Mouse (Mus musculus): ENCODE data around the gene Pgls. TPM values are rescaled to one million over a fixed set of nuclear protein-coding genes. Genes with fewer than 3 reads are reported as not detected.

Pgls gene
- total and polyA plus RNA-seq, 3 experiments = 39.7 to 360 (median 87.2) TPM

- ATAC-seq (ENCODE audit: extremely low read depth, insufficient number of reproducible peaks, low FRiP score, poor library complexity, severe bottlenecking) (no peak), DNase-seq (ENCODE audit: low spot score) (no peak)
- Histone ChIP-seq H3K9me3 (replicated peaks) (no peaks in the 10 kb centered on the region), H3K4me1 (ENCODE audit: insufficient read depth, low read depth, low read length) (0 out of 2 replicates have a peak, but pooled peaks cover 4% of the 10 kb centered on the region), H3K36me3 (replicated peaks) (peaks cover 90% of the 10 kb centered on the region), H3K4me3 (ENCODE audit: low read depth, low read length) (no peak overlapping the region), H3K27me3 (ENCODE audit: insufficient read depth, low read length) (no peaks in the 10 kb centered on the region)
- TF ChIP-seq POLR2AphosphoS5 (IDR thresholded peaks at IDR 0.05; ENCODE audit: insufficient replicate concordance, low read depth, low read length) (no peak), GATA1 (IDR thresholded peaks at IDR 0.05; ENCODE audit: borderline replicate concordance, low read length) (no peak), TAL1 (conservative IDR thresholded peaks at IDR 0.05; ENCODE audit: low read depth, low read length) (no peak), CTCF (IDR thresholded peaks at IDR 0.05; ENCODE audit: low read depth, low read length) (no peak)
Measured at GRCm38 (mm10) chr8:71602666-71603334, 10.8 kb downstream of the Pgls start.

- Histone ChIP-seq H3K9me3 (replicated peaks) (no peaks in the 10 kb centered on the region), H3K4me3 (ENCODE audit: low read depth, low read length) (no peak overlapping the region), H3K27me3 (ENCODE audit: insufficient read depth, low read length) (no peaks in the 10 kb centered on the region), H3K4me1 (ENCODE audit: insufficient read depth, low read depth, low read length) (0 out of 2 replicates have a peak, but pooled peaks cover 4% of the 10 kb centered on the region), H3K36me3 (replicated peaks) (peaks cover 88% of the 10 kb centered on the region)
- DNase-seq (ENCODE audit: low spot score) = no peak
- TF ChIP-seq TAL1 (conservative IDR thresholded peaks at IDR 0.05; ENCODE audit: low read depth, low read length) (no peak), CTCF (IDR thresholded peaks at IDR 0.05; ENCODE audit: low read depth, low read length) (no peak), GATA1 (IDR thresholded peaks at IDR 0.05; ENCODE audit: borderline replicate concordance, low read length) (no peak), GATA2 (IDR thresholded peaks at IDR 0.05; ENCODE audit: borderline replicate concordance, low read depth, low read length) (no peak), POLR2AphosphoS5 (IDR thresholded peaks at IDR 0.05; ENCODE audit: insufficient replicate concordance, low read depth, low read length) (no peak)
- no peak for ATAC-seq (ENCODE audit: extremely low read depth, insufficient number of reproducible peaks, low FRiP score, poor library complexity, severe bottlenecking)
Measured at GRCm38 (mm10) chr8:71604021-71604420, 12.0 kb downstream of the Pgls start.

GRCm38 (mm10) chr8:71610822-71611651, 19.1 kb downstream of the Pgls start, which contains the start of gene Colgalt1:
Gene Colgalt1 (plus strand): TSS chr8:71610998.
- no peaks in the 10 kb centered on the region for H3K9me3 ChIP-seq (replicated peaks)
- no peak for TF ChIP-seq GATA2 (IDR thresholded peaks at IDR 0.05; ENCODE audit: borderline replicate concordance, low read depth, low read length)
- no peak for TF ChIP-seq POLR2AphosphoS5 (IDR thresholded peaks at IDR 0.05; ENCODE audit: insufficient replicate concordance, low read depth, low read length)
- no peak for TF ChIP-seq CTCF (IDR thresholded peaks at IDR 0.05; ENCODE audit: low read depth, low read length)
- TF ChIP-seq GATA1 (IDR thresholded peaks at IDR 0.05; ENCODE audit: borderline replicate concordance, low read length) = no peak
- no peak for TF ChIP-seq TAL1 (conservative IDR thresholded peaks at IDR 0.05; ENCODE audit: low read depth, low read length)
- H3K36me3 ChIP-seq (replicated peaks) = peaks cover 72% of the 10 kb centered on the region
- H3K4me1 ChIP-seq (ENCODE audit: insufficient read depth, low read depth, low read length) = peaks cover 43% of the 10 kb centered on the region
- peak within 1 kb of the TSS; percentile 99 for H3K4me3 ChIP-seq (ENCODE audit: low read depth, low read length)
- H3K27me3 ChIP-seq (ENCODE audit: insufficient read depth, low read length) = no peaks in the 10 kb centered on the region
- ATAC-seq (ENCODE audit: extremely low read depth, insufficient number of reproducible peaks, low FRiP score, poor library complexity, severe bottlenecking) = peak; percentile 98
- peak; percentile 89 for DNase-seq (ENCODE audit: low spot score)

GRCm38 (mm10) chr8:71612141-71612540, 20.2 kb downstream of the Pgls start:
- Histone ChIP-seq H3K9me3 (replicated peaks) (no peaks in the 10 kb centered on the region), H3K4me1 (ENCODE audit: insufficient read depth, low read depth, low read length) (peaks cover 43% of the 10 kb centered on the region), H3K4me3 (ENCODE audit: low read depth, low read length) (peak overlapping the region; percentile 99), H3K36me3 (replicated peaks) (peaks cover 70% of the 10 kb centered on the region), H3K27me3 (ENCODE audit: insufficient read depth, low read length) (no peaks in the 10 kb centered on the region)
- no peak for DNase-seq (ENCODE audit: low spot score)
- TF ChIP-seq GATA2 (IDR thresholded peaks at IDR 0.05; ENCODE audit: borderline replicate concordance, low read depth, low read length) = no peak
- TF ChIP-seq POLR2AphosphoS5 (IDR thresholded peaks at IDR 0.05; ENCODE audit: insufficient replicate concordance, low read depth, low read length) = no peak
- TF ChIP-seq GATA1 (IDR thresholded peaks at IDR 0.05; ENCODE audit: borderline replicate concordance, low read length) = no peak
- no peak for TF ChIP-seq TAL1 (conservative IDR thresholded peaks at IDR 0.05; ENCODE audit: low read depth, low read length)
- ATAC-seq (ENCODE audit: extremely low read depth, insufficient number of reproducible peaks, low FRiP score, poor library complexity, severe bottlenecking) = no peak

GRCm38 (mm10) chr8:71613418-71613817, 21.4 kb downstream of the Pgls start:
- H3K4me1 ChIP-seq (ENCODE audit: insufficient read depth, low read depth, low read length) = peaks cover 43% of the 10 kb centered on the region
- H3K4me3 ChIP-seq (ENCODE audit: low read depth, low read length) = no peak overlapping the region
- ATAC-seq (ENCODE audit: extremely low read depth, insufficient number of reproducible peaks, low FRiP score, poor library complexity, severe bottlenecking) = no peak
- TF ChIP-seq TAL1 (conservative IDR thresholded peaks at IDR 0.05; ENCODE audit: low read depth, low read length) (no peak), GATA1 (IDR thresholded peaks at IDR 0.05; ENCODE audit: borderline replicate concordance, low read length) (no peak), POLR2AphosphoS5 (IDR thresholded peaks at IDR 0.05; ENCODE audit: insufficient replicate concordance, low read depth, low read length) (no peak), GATA2 (IDR thresholded peaks at IDR 0.05; ENCODE audit: borderline replicate concordance, low read depth, low read length) (no peak), CTCF (IDR thresholded peaks at IDR 0.05; ENCODE audit: low read depth, low read length) (no peak)
- peaks cover 71% of the 10 kb centered on the region for H3K36me3 ChIP-seq (replicated peaks)
- DNase-seq (ENCODE audit: low spot score) = no peak
- H3K9me3 ChIP-seq (replicated peaks) = no peaks in the 10 kb centered on the region
- H3K27me3 ChIP-seq (ENCODE audit: insufficient read depth, low read length) = no peaks in the 10 kb centered on the region

- TF ChIP-seq CTCF (IDR thresholded peaks at IDR 0.05; ENCODE audit: low read depth, low read length) (no peak), TAL1 (conservative IDR thresholded peaks at IDR 0.05; ENCODE audit: low read depth, low read length) (no peak)
- H3K4me3 ChIP-seq (ENCODE audit: low read depth, low read length) = no peak overlapping the region
- peaks cover 33% of the 10 kb centered on the region for H3K9me3 ChIP-seq (replicated peaks)
- ATAC-seq (ENCODE audit: extremely low read depth, insufficient number of reproducible peaks, low FRiP score, poor library complexity, severe bottlenecking) (no peak), DNase-seq (ENCODE audit: low spot score) (no peak)
- 0 out of 2 replicates have a peak, but pooled peaks cover under 1% of the 10 kb centered on the region for H3K4me1 ChIP-seq (ENCODE audit: insufficient read depth, low read depth, low read length)
- H3K36me3 ChIP-seq (replicated peaks) = peaks cover 96% of the 10 kb centered on the region
- H3K27me3 ChIP-seq (ENCODE audit: insufficient read depth, low read length) = no peaks in the 10 kb centered on the region
Measured at GRCm38 (mm10) chr8:71619786-71620185, 27.8 kb downstream of the Pgls start.
